Mouse (Mus musculus) thymus, postnatal 4 days (tissue): ENCODE measurements around the gene Zfp354b.

Experiments used
- DNase-seq: peaks from one replicate; pipeline ENCODE4 v3.0.0; 2021

The Zfp354b gene

GRCm38 (mm10) chr11:50883756-50884155 lies 47.7 kb downstream of the Zfp354b start:
- DNase-seq = peak; percentile 52

- DNase-seq = no peak
Measured at GRCm38 (mm10) chr11:50878641-50879040, 52.8 kb downstream of the Zfp354b start.
